ENCODE assay signal across 9 mouse cellular contexts in genomic region chr4:43058392-43058752, GRCm38 (mm10). TPM values are rescaled to one million over a fixed set of nuclear protein-coding genes. Genes with fewer than 3 reads are reported as not detected.
DNase-seq lines count a peak whose midpoint lies in the region; ATAC-seq and TF ChIP-seq lines count a peak whose summit lies in the region.
"Had no signal": no experiment of that assay in that cellular context is flagged by ENCODE, and none has a peak within 500 bp of the region (broad histone marks: within the 10 kb centered on the region; RNA-seq: fewer than 3 reads in every experiment).

No protein-coding gene starts in this region.

- H3K4me1 ChIP-seq in embryonic facial prominence, embryonic 14.5 days (ENCODE audit: control insufficient read depth, insufficient read depth, low read length): peaks cover 5% of the 10 kb centered on the region; the same call in 1 of the 2 replicates
- peaks cover 3% of the 10 kb centered on the region; the same call in 1 of the 2 replicates for H3K4me1 ChIP-seq in hindbrain, postnatal 0 days (ENCODE audit: insufficient read depth, low read length)
- H3K4me1 ChIP-seq in midbrain, postnatal 0 days (ENCODE audit: insufficient read depth, low read length): 0 out of 2 replicates have a peak, but pooled peaks cover 2% of the 10 kb centered on the region

- peaks cover 23% of the 10 kb centered on the region for H3K27me3 ChIP-seq in embryonic facial prominence, embryonic 14.5 days (replicated peaks; ENCODE audit: control insufficient read depth, insufficient read depth, low read length)
- H3K27me3 ChIP-seq in hindbrain, postnatal 0 days (ENCODE audit: insufficient read depth, low read length): no peaks in the 10 kb centered on the region
- no peaks in the 10 kb centered on the region for H3K27me3 ChIP-seq in midbrain, postnatal 0 days (ENCODE audit: insufficient read depth, low read length)

- H3K27ac ChIP-seq in left cerebral cortex, adult 2 months: no peak overlapping the region
- no peak overlapping the region for H3K27ac ChIP-seq in embryonic facial prominence, embryonic 14.5 days (replicated peaks; ENCODE audit: low read depth, low read length)
- no peak overlapping the region for H3K27ac ChIP-seq in hindbrain, postnatal 0 days
- 0 out of 2 replicates have a peak overlapping the region, but pooled peaks have one; percentile 80 for H3K27ac ChIP-seq in midbrain, postnatal 0 days (ENCODE audit: low read depth, low read length)
- H3K27ac ChIP-seq: macrophage had no signal

- ATAC-seq in embryonic facial prominence, embryonic 14.5 days (ENCODE audit: low read depth): peak; percentile 3; the same call in 1 of the 2 replicates
- ATAC-seq in hindbrain, postnatal 0 days: no peak
- ATAC-seq in midbrain, postnatal 0 days (ENCODE audit: low FRiP score): no peak

- H3K9me3 ChIP-seq in embryonic facial prominence, embryonic 14.5 days (ENCODE audit: control insufficient read depth, low read length): no peaks in the 10 kb centered on the region
- H3K9me3 ChIP-seq in hindbrain, postnatal 0 days (ENCODE audit: low read length): no peaks in the 10 kb centered on the region
- no peaks in the 10 kb centered on the region for H3K9me3 ChIP-seq in midbrain, postnatal 0 days (ENCODE audit: low read length)

- H3K36me3 ChIP-seq in embryonic facial prominence, embryonic 14.5 days (ENCODE audit: control insufficient read depth, insufficient read depth, low read length): no peaks in the 10 kb centered on the region
- no peaks in the 10 kb centered on the region for H3K36me3 ChIP-seq in hindbrain, postnatal 0 days (ENCODE audit: insufficient read depth, low read length)
- no peaks in the 10 kb centered on the region for H3K36me3 ChIP-seq in midbrain, postnatal 0 days (ENCODE audit: insufficient read depth, low read length)

- H3K9ac ChIP-seq in embryonic facial prominence, embryonic 14.5 days (ENCODE audit: low read depth, low read length): no peak overlapping the region
- H3K9ac ChIP-seq in hindbrain, postnatal 0 days (replicated peaks; ENCODE audit: low read length): no peak overlapping the region
- 0 out of 2 replicates have a peak overlapping the region, but pooled peaks have one; percentile 81 for H3K9ac ChIP-seq in midbrain, postnatal 0 days (replicated peaks; ENCODE audit: low read length, poor library complexity, severe bottlenecking)

- peak overlapping the region; percentile 72 for H3K4me3 ChIP-seq in left cerebral cortex, adult 2 months
- H3K4me3 ChIP-seq in embryonic facial prominence, embryonic 14.5 days (ENCODE audit: low read depth, low read length): peak overlapping the region; percentile 67
- peak overlapping the region; percentile 88 for H3K4me3 ChIP-seq in hindbrain, postnatal 0 days (ENCODE audit: low read length)
- H3K4me3 ChIP-seq in midbrain, postnatal 0 days (ENCODE audit: low read depth, low read length): peak overlapping the region; percentile 76

- no peak for DNase-seq in left cerebral cortex, adult 2 months (ENCODE audit: extremely low spot score in 1 of 2, low spot score in 2 of 2)
- no peak for DNase-seq in left cerebral cortex, adult 11 months (ENCODE audit: low spot score)
- no peak for DNase-seq in embryonic facial prominence, embryonic 14.5 days (ENCODE audit: low spot score)
- no peak for DNase-seq in hindbrain, postnatal 0 days (ENCODE audit: low spot score)
- no peak for DNase-seq in midbrain, postnatal 0 days (ENCODE audit: low spot score)
- DNase-seq in right cerebral cortex, postnatal 25 days: no peak
- DNase-seq in Muller cell, postnatal 12 days (ENCODE audit: inconsistent ontology term): no peak
- DNase-seq in T-cell, adult 2 months (ENCODE audit: low spot score): no peak

- 21% methylated on average over 8 of the region's 8 CpGs for WGBS in embryonic facial prominence, embryonic 14.5 days
- WGBS in hindbrain, postnatal 0 days: 17% methylated on average over 8 of the region's 8 CpGs
- WGBS in midbrain, postnatal 0 days: 15% methylated on average over 8 of the region's 8 CpGs

- H3K4me2 ChIP-seq in embryonic facial prominence, embryonic 14.5 days (ENCODE audit: low read depth, low read length): peak overlapping the region; percentile 95
- peak overlapping the region; percentile 82 for H3K4me2 ChIP-seq in hindbrain, postnatal 0 days (ENCODE audit: low read depth, low read length)
- peak overlapping the region; percentile 71 for H3K4me2 ChIP-seq in midbrain, postnatal 0 days (ENCODE audit: low read depth, low read length, poor library complexity, severe bottlenecking)

- no peak for TF ChIP-seq CTCF in left cerebral cortex, adult 2 months (IDR thresholded peaks at IDR 0.05)
- TF ChIP-seq CTCF in hindbrain, postnatal 0 days (IDR thresholded peaks at IDR 0.05; ENCODE audit: low read depth): no peak
- TF ChIP-seq CTCF in midbrain, postnatal 0 days (IDR thresholded peaks at IDR 0.05): no peak

- intact Hi-C loops in left cerebral cortex, adult 2 months (cut with DNase I): no loop called here

RNA-seq across cellular contexts. Expression of gene Unc13b, which starts 0.4 kb away (rescaled TPM):
- 10 to 100 TPM; 68.1 to 70.9 TPM for total RNA-seq in left cerebral cortex, adult 2 months (2021)
- polyA plus RNA-seq in embryonic facial prominence, embryonic 14.5 days (2014; fragmentation: Nextera tagmentation; extraction: Ambion mirVana): 5.5 TPM in 2 replicates
- 40.4 and 41.8 TPM in 2 replicates for total RNA-seq in hindbrain, postnatal 0 days (2014; rRNA removed)
- polyA plus RNA-seq in hindbrain, postnatal 0 days (2015; fragmentation: Nextera tagmentation; extraction: Ambion mirVana): 6.6 TPM in 2 replicates
- total RNA-seq in midbrain, postnatal 0 days (2014; rRNA removed): 40.2 and 54.6 TPM in 2 replicates
- polyA plus RNA-seq in midbrain, postnatal 0 days (2015; fragmentation: Nextera tagmentation; extraction: Ambion mirVana): 6.3 and 7.9 TPM in 2 replicates

RNA-seq across cellular contexts. Expression of gene Fam214b, which starts 12.4 kb away (rescaled TPM):
- 10 to 100 TPM; 39.0 to 39.7 TPM for total RNA-seq in left cerebral cortex, adult 2 months (2021)
- 9.5 TPM in 2 replicates for polyA plus RNA-seq in embryonic facial prominence, embryonic 14.5 days (2014; fragmentation: Nextera tagmentation; extraction: Ambion mirVana)
- total RNA-seq in hindbrain, postnatal 0 days (2014; rRNA removed): 36.0 and 54.9 TPM in 2 replicates
- polyA plus RNA-seq in hindbrain, postnatal 0 days (2015; fragmentation: Nextera tagmentation; extraction: Ambion mirVana): 25.0 TPM in 2 replicates
- total RNA-seq in midbrain, postnatal 0 days (2014; rRNA removed): 31.1 and 48.7 TPM in 2 replicates
- polyA plus RNA-seq in midbrain, postnatal 0 days (2015; fragmentation: Nextera tagmentation; extraction: Ambion mirVana): 30.3 and 32.3 TPM in 2 replicates

RNA-seq across cellular contexts. Expression of gene Stoml2, which starts 26.9 kb away (rescaled TPM):
- total RNA-seq in left cerebral cortex, adult 2 months (2021): 100 to 1,000 TPM in 1 of 2 experiments, 10 to 100 TPM in 1; 97.4 to 104 TPM
- 285 and 305 TPM in 2 replicates for polyA plus RNA-seq in embryonic facial prominence, embryonic 14.5 days (2014; fragmentation: Nextera tagmentation; extraction: Ambion mirVana)
- total RNA-seq in hindbrain, postnatal 0 days (2014; rRNA removed): 86.2 and 118 TPM in 2 replicates
- polyA plus RNA-seq in hindbrain, postnatal 0 days (2015; fragmentation: Nextera tagmentation; extraction: Ambion mirVana): 256 and 272 TPM in 2 replicates
- total RNA-seq in midbrain, postnatal 0 days (2014; rRNA removed): 89.6 and 102 TPM in 2 replicates
- polyA plus RNA-seq in midbrain, postnatal 0 days (2015; fragmentation: Nextera tagmentation; extraction: Ambion mirVana): 230 and 241 TPM in 2 replicates

RNA-seq across cellular contexts. Expression of gene Pigo, which starts 32.8 kb away (rescaled TPM):
- 10 to 100 TPM; 30.9 to 31.1 TPM for total RNA-seq in left cerebral cortex, adult 2 months (2021)
- polyA plus RNA-seq in embryonic facial prominence, embryonic 14.5 days (2014; fragmentation: Nextera tagmentation; extraction: Ambion mirVana): 16.6 and 18.8 TPM in 2 replicates
- 27.7 and 33.4 TPM in 2 replicates for total RNA-seq in hindbrain, postnatal 0 days (2014; rRNA removed)
- 20.8 and 22.1 TPM in 2 replicates for polyA plus RNA-seq in hindbrain, postnatal 0 days (2015; fragmentation: Nextera tagmentation; extraction: Ambion mirVana)
- 30.5 and 33.4 TPM in 2 replicates for total RNA-seq in midbrain, postnatal 0 days (2014; rRNA removed)
- 24.4 and 26.1 TPM in 2 replicates for polyA plus RNA-seq in midbrain, postnatal 0 days (2015; fragmentation: Nextera tagmentation; extraction: Ambion mirVana)

RNA-seq across cellular contexts. Expression of gene Fancg, which starts 48.1 kb away (rescaled TPM):
- 10 to 100 TPM; 15.1 to 17.4 TPM for total RNA-seq in left cerebral cortex, adult 2 months (2021)
- 14.8 and 16.6 TPM in 2 replicates for polyA plus RNA-seq in embryonic facial prominence, embryonic 14.5 days (2014; fragmentation: Nextera tagmentation; extraction: Ambion mirVana)
- total RNA-seq in hindbrain, postnatal 0 days (2014; rRNA removed): 10.5 and 13.1 TPM in 2 replicates
- 14.2 and 14.5 TPM in 2 replicates for polyA plus RNA-seq in hindbrain, postnatal 0 days (2015; fragmentation: Nextera tagmentation; extraction: Ambion mirVana)
- 15.0 and 18.2 TPM in 2 replicates for total RNA-seq in midbrain, postnatal 0 days (2014; rRNA removed)
- 14.2 and 14.3 TPM in 2 replicates for polyA plus RNA-seq in midbrain, postnatal 0 days (2015; fragmentation: Nextera tagmentation; extraction: Ambion mirVana)
